Comparison of ENCODE assay signal across 16 mouse cellular contexts in the genomic region with DNA sequence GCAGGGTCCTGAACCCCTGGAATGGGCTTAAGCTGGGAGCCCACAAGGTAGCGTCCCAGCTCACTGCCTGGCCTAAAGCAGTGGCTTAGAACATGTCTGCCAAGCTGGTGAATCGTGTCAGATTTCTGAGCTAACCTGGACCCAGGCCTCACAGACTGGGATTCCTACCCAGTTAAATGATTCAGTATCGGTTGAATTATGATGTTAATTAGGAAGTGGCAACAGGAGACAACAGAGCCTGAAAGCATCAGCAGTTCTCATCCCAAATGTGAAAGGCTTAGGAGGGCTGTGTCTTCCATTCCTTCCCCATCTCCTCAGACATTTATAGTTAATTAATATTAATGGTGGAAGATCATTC.
A peak's percentile ranks its signal among the peaks of the same experiment; 100 is the strongest.
DNase-seq lines count a peak whose midpoint lies in the region; ATAC-seq and TF ChIP-seq lines count a peak whose summit lies in the region.
"Had no signal": no experiment of that assay in that cellular context is flagged by ENCODE, and none has a peak within 500 bp of the region (broad histone marks: within the 10 kb centered on the region; RNA-seq: fewer than 3 reads in every experiment).

No protein-coding gene starts in this region.

- peak overlapping the region; percentile 66 for H3K27ac ChIP-seq in hindbrain, embryonic 10.5 days
- H3K27ac ChIP-seq in hindbrain, embryonic 11.5 days (ENCODE audit: low read depth, low read length), result no peak overlapping the region
- H3K27ac ChIP-seq in neural tube, embryonic 13.5 days (replicated peaks), result peak overlapping the region; percentile 63
- peak overlapping the region; percentile 52; the same call in 1 of the 2 replicates for H3K27ac ChIP-seq in hindbrain, embryonic 14.5 days
- peak overlapping the region; percentile 20; the same call in 1 of the 2 replicates for H3K27ac ChIP-seq in stomach, postnatal 0 days (replicated peaks)
- H3K27ac ChIP-seq: embryonic facial prominence, embryonic 12.5 days; limb, embryonic 15.5 days had no signal

- H3K27me3 ChIP-seq in hindbrain, embryonic 10.5 days (ENCODE audit: insufficient read depth, poor library complexity, severe bottlenecking), result no peaks in the 10 kb centered on the region
- no peaks in the 10 kb centered on the region for H3K27me3 ChIP-seq in hindbrain, embryonic 11.5 days (ENCODE audit: control insufficient read depth, insufficient read depth, low read length)
- no peaks in the 10 kb centered on the region for H3K27me3 ChIP-seq in neural tube, embryonic 13.5 days
- H3K27me3 ChIP-seq in hindbrain, embryonic 14.5 days (ENCODE audit: control insufficient read depth, insufficient read depth, low read length), result no peaks in the 10 kb centered on the region
- no peaks in the 10 kb centered on the region for H3K27me3 ChIP-seq in stomach, postnatal 0 days (ENCODE audit: control insufficient read depth, insufficient read depth, low read length)
- H3K27me3 ChIP-seq: embryonic facial prominence, embryonic 12.5 days; limb, embryonic 15.5 days; Patski had no signal

- no peak for TF ChIP-seq EP300 in stomach, postnatal 0 days (optimal IDR thresholded peaks at IDR 0.05)

- TF ChIP-seq CTCF in stomach, postnatal 0 days (IDR thresholded peaks at IDR 0.05; ENCODE audit: low read depth), result no peak

- no peaks in the 10 kb centered on the region for H3K9me3 ChIP-seq in hindbrain, embryonic 10.5 days
- no peaks in the 10 kb centered on the region for H3K9me3 ChIP-seq in hindbrain, embryonic 11.5 days (ENCODE audit: control insufficient read depth, low read length)
- H3K9me3 ChIP-seq in neural tube, embryonic 13.5 days, result no peaks in the 10 kb centered on the region
- no peaks in the 10 kb centered on the region for H3K9me3 ChIP-seq in hindbrain, embryonic 14.5 days (ENCODE audit: control insufficient read depth, low read length)
- H3K9me3 ChIP-seq in stomach, postnatal 0 days (ENCODE audit: control insufficient read depth, low read length), result no peaks in the 10 kb centered on the region
- H3K9me3 ChIP-seq: embryonic facial prominence, embryonic 12.5 days; limb, embryonic 15.5 days had no signal

- ATAC-seq in hindbrain, embryonic 11.5 days (ENCODE audit: low FRiP score), result no peak
- ATAC-seq in neural tube, embryonic 13.5 days (ENCODE audit: low read depth), result peak; percentile 21; the same call in 1 of the 2 replicates
- ATAC-seq in hindbrain, embryonic 14.5 days (ENCODE audit: low FRiP score), result no peak
- ATAC-seq in stomach, postnatal 0 days (ENCODE audit: low FRiP score, low TSS enrichment), result no peak
- ATAC-seq: Patski had no signal

- H3K4me2 ChIP-seq in hindbrain, embryonic 11.5 days (replicated peaks; ENCODE audit: low read depth, low read length), result no peak overlapping the region
- H3K4me2 ChIP-seq in neural tube, embryonic 13.5 days, result no peak overlapping the region
- H3K4me2 ChIP-seq in hindbrain, embryonic 14.5 days (replicated peaks), result no peak overlapping the region
- H3K4me2 ChIP-seq in stomach, postnatal 0 days (replicated peaks; ENCODE audit: low read depth), result no peak overlapping the region
- H3K4me2 ChIP-seq: embryonic facial prominence, embryonic 12.5 days; limb, embryonic 15.5 days had no signal

- peaks cover 56% of the 10 kb centered on the region for H3K4me1 ChIP-seq in hindbrain, embryonic 10.5 days (replicated peaks)
- no peaks in the 10 kb centered on the region; the same call in 1 of the 2 replicates for H3K4me1 ChIP-seq in hindbrain, embryonic 11.5 days (replicated peaks; ENCODE audit: control insufficient read depth, insufficient read depth, low read length)
- H3K4me1 ChIP-seq in neural tube, embryonic 13.5 days (replicated peaks), result peaks cover 64% of the 10 kb centered on the region
- peaks cover 47% of the 10 kb centered on the region for H3K4me1 ChIP-seq in hindbrain, embryonic 14.5 days (replicated peaks; ENCODE audit: control insufficient read depth, insufficient read depth, low read length)
- H3K4me1 ChIP-seq in stomach, postnatal 0 days (replicated peaks; ENCODE audit: control insufficient read depth, insufficient read depth), result peaks cover 9% of the 10 kb centered on the region; the same call in 1 of the 2 replicates

- no peak overlapping the region for H3K4me3 ChIP-seq in hindbrain, embryonic 10.5 days
- no peak overlapping the region for H3K4me3 ChIP-seq in hindbrain, embryonic 11.5 days (ENCODE audit: low read depth, low read length)
- H3K4me3 ChIP-seq in neural tube, embryonic 13.5 days, result no peak overlapping the region
- no peak overlapping the region for H3K4me3 ChIP-seq in hindbrain, embryonic 14.5 days (replicated peaks; ENCODE audit: low read length)
- no peak overlapping the region for H3K4me3 ChIP-seq in stomach, postnatal 0 days (ENCODE audit: low read depth, low read length)
- H3K4me3 ChIP-seq: embryonic facial prominence, embryonic 12.5 days; limb, embryonic 15.5 days; myocyte had no signal

- H3K36me3 ChIP-seq in hindbrain, embryonic 10.5 days, result 0 out of 2 replicates have a peak, but pooled peaks cover 2% of the 10 kb centered on the region
- H3K36me3 ChIP-seq in hindbrain, embryonic 11.5 days (ENCODE audit: control insufficient read depth, insufficient read depth, low read length), result no peaks in the 10 kb centered on the region
- no peaks in the 10 kb centered on the region for H3K36me3 ChIP-seq in neural tube, embryonic 13.5 days
- no peaks in the 10 kb centered on the region for H3K36me3 ChIP-seq in hindbrain, embryonic 14.5 days (replicated peaks; ENCODE audit: control insufficient read depth, insufficient read depth)
- no peaks in the 10 kb centered on the region for H3K36me3 ChIP-seq in stomach, postnatal 0 days (ENCODE audit: control insufficient read depth, insufficient read depth, low read length)

- H3K9ac ChIP-seq in hindbrain, embryonic 11.5 days (ENCODE audit: low read depth, low read length), result no peak overlapping the region
- no peak overlapping the region for H3K9ac ChIP-seq in neural tube, embryonic 13.5 days
- no peak overlapping the region for H3K9ac ChIP-seq in hindbrain, embryonic 14.5 days
- no peak overlapping the region for H3K9ac ChIP-seq in stomach, postnatal 0 days (ENCODE audit: low read length)
- H3K9ac ChIP-seq: embryonic facial prominence, embryonic 12.5 days; limb, embryonic 15.5 days had no signal

- WGBS in hindbrain, embryonic 10.5 days, result 71% methylated on average over 3 of the region's 3 CpGs
- WGBS in hindbrain, embryonic 11.5 days, result 69% methylated on average over 3 of the region's 3 CpGs
- 68% methylated on average over 3 of the region's 3 CpGs for WGBS in neural tube, embryonic 13.5 days
- 35% methylated on average over 3 of the region's 3 CpGs for WGBS in hindbrain, embryonic 14.5 days
- 86% methylated on average over 3 of the region's 3 CpGs for WGBS in stomach, postnatal 0 days

- no peak for DNase-seq in hindbrain, embryonic 10.5 days (ENCODE audit: low spot score)
- DNase-seq in hindbrain, embryonic 11.5 days (ENCODE audit: low spot score), result no peak
- no peak for DNase-seq in neural tube, embryonic 10.5 days (ENCODE audit: extremely low spot score, low spot score)
- no peak for DNase-seq in hindbrain, embryonic 14.5 days (ENCODE audit: low spot score)
- DNase-seq in stomach, postnatal 0 days (ENCODE audit: low spot score), result no peak
- no peak for DNase-seq in lung, postnatal 4 days
- no peak for DNase-seq in layer of hippocampus, adult 9-10 months (ENCODE audit: low spot score)
- DNase-seq: cerebellum, adult 9-10 months; heart, postnatal 10 days; layer of hippocampus, adult 9-11 months; right cerebral cortex, postnatal 14 days had no signal
